Mouse (Mus musculus) brown adipose tissue, adult 24 weeks (tissue): Measurements from ENCODE around the gene Rbm47. TPM values are rescaled to one million over a fixed set of nuclear protein-coding genes. Genes with fewer than 3 reads are reported as not detected.

Experiments
- H3K27ac ChIP-seq: fragments of 200-500 bp; replicated peaks from 2 replicates; pipeline ENCODE4 v1.5.1; 2012; ENCODE audit warnings: low read depth, mild to moderate bottlenecking, low read length
- H3K4me1 ChIP-seq: fragments of 200-500 bp; 2 replicates; pipeline ENCODE4 v1.6.1; 2012; ENCODE audit warnings: low read length, mixed read lengths; ENCODE audit not compliant: control insufficient read depth, insufficient read depth, insufficient read length
- H3K4me3 ChIP-seq: fragments of 200-500 bp; 2 replicates; pipeline ENCODE4 v1.5.1; 2012; ENCODE audit warnings: low read depth, mild to moderate bottlenecking, low read length, moderate library complexity; ENCODE audit not compliant: insufficient read depth
- polyA plus RNA-seq: library from polyadenylated mRNA; stranded (reverse); fragments of >200 nt; gene quantifications from 2 replicates; pipeline ENCODE4 v1.2.4, GENCODE M21; 2012; ENCODE audit not compliant: missing spikeins, insufficient read depth, insufficient read length

Gene Rbm47
- polyA plus RNA-seq, 1 experiment, result 37.5 TPM

GRCm38 (mm10) chr5:66061667-66062045 lies 111.3 kb downstream of the Rbm47 start:
- Histone ChIP-seq H3K27ac (no peak overlapping the region), H3K4me3 (no peak overlapping the region)

DNA sequence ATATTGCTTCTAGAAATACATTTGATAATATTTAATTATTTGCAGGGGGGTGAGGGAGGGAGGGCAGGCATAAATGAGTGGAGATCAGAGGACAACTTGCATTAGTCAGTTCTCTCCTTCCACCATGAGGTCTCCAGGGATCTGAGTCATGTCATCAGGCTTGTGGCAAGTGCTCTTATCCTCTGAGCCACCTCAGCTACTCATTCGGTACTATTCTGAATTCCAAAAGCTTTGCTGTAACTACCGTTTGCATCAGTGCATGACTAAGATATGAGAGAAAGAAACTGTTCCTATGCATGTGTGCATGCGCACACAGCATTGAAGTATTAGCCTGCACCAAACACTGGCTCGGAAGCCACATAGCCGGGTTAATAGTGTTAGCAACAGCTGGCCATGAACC lies 114.1 kb downstream of the Rbm47 start:
- Histone ChIP-seq H3K27ac (no peak overlapping the region), H3K4me1 (peaks cover 7% of the 10 kb centered on the region), H3K4me3 (no peak overlapping the region)

More at GRCm38 (mm10) chr5:66061667-66062045, 111.3 kb downstream of the Rbm47 start:
- peaks cover 7% of the 10 kb centered on the region for H3K4me1 ChIP-seq

DNA sequence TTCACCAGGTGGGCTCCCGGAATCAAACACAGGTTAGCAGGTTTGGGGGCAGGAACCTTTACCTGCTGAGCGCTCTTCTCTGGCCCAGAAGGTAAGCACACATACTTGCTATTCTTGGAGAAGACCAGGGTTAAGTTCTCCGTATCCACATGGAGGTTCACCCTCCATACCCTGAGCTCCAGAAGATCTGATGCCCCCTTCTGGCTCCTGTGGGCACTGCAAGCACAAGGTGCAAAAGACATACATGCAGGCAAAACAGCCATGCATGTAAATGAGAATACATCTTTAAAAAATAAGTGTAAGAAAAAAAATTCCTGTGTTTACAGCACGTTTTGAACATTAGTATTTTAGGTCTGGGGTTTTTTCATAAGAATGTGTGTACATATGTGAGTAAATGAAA lies 116.2 kb downstream of the Rbm47 start:
- Histone ChIP-seq H3K4me1 (no peaks in the 10 kb centered on the region), H3K4me3 (no peak overlapping the region), H3K27ac (no peak overlapping the region)

GRCm38 (mm10) chr5:66054394-66054793 lies 118.5 kb downstream of the Rbm47 start:
- Histone ChIP-seq H3K4me3 (no peak overlapping the region), H3K27ac (no peak overlapping the region), H3K4me1 (0 out of 2 replicates have a peak, but pooled peaks cover 3% of the 10 kb centered on the region)

GRCm38 (mm10) chr5:66052777-66053548 lies 120.0 kb downstream of the Rbm47 start:
- no peak overlapping the region for H3K4me3 ChIP-seq
- H3K4me1 ChIP-seq, result 0 out of 2 replicates have a peak, but pooled peaks cover 3% of the 10 kb centered on the region
- H3K27ac ChIP-seq, result no peak overlapping the region

DNA sequence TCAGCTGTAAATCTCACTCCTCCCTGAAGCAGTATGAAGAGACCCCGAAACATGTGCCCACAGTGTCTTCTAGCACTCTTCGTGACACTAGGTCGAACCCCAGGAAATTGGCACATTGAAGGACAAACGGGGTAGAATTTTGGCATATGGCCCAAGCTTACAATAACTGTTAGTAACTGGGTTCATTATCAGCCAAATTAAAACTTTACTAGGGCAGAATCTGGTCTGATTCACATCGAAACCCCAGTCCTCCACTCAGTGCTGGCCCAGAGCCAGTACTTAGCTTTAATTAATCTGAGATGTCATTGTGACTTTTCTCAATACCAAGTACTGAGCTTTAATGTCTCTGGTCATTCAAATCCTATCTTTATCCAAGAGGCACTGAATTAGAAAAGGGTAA lies 122.1 kb downstream of the Rbm47 start:
- no peak overlapping the region for H3K4me3 ChIP-seq
- H3K27ac ChIP-seq, result no peak overlapping the region
- H3K4me1 ChIP-seq, result peaks cover 3% of the 10 kb centered on the region; the same call in 1 of the 2 replicates

DNA sequence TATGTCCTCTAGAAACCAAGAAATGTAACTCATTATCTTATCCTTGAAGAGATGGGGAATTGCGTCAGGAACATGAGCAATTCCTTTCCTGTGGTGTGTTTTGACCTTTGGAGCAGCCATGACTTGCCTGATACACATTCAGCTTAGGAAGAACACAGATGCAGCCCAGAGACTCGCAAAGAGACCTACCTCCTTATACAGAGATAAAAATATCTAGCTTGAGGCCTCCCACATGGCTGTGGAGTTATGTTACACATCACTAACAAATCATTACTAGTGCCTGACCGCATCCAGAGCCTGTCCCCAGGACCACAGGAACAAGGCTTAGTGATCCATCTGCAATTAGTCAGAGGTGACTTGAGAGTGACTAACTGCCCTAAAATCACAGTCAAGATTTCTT lies 126.6 kb downstream of the Rbm47 start:
- no peak overlapping the region for H3K4me3 ChIP-seq
- H3K4me1 ChIP-seq, result no peaks in the 10 kb centered on the region; the same call in 1 of the 2 replicates
- no peak overlapping the region for H3K27ac ChIP-seq

GRCm38 (mm10) chr5:66043897-66044296 lies 129.0 kb downstream of the Rbm47 start:
- Histone ChIP-seq H3K27ac (no peak overlapping the region), H3K4me3 (no peak overlapping the region), H3K4me1 (no peaks in the 10 kb centered on the region; the same call in 1 of the 2 replicates)

- Histone ChIP-seq H3K4me3 (no peak overlapping the region), H3K4me1 (no peaks in the 10 kb centered on the region; the same call in 1 of the 2 replicates), H3K27ac (no peak overlapping the region)
Observed at GRCm38 (mm10) chr5:66042651-66043340, 130.1 kb downstream of the Rbm47 start.

DNA sequence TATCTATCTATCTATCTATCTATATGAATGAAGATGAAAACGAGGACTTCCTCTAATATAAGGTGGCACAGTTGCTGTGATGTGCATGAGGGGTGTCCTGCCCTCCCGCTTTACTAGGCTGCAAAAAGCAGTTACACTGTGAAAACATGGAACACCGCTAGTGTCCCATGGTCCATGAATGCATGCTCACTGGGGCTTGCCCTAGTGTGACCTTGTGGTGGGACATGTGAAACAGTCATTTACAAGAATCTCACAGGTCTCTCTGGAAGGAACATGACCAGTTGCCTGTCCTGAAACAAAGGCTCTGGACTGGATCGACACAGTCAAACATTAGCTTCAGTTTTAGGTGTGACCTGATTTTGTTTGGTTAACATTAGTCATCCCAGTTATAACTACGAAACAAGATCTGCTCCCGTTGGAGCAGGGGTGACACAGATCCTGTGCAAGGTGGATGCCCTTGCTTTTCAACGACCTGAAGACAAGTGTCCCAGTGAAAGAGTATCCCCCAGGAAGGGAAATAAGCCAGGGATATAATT lies 132.1 kb downstream of the Rbm47 start:
- no peaks in the 10 kb centered on the region for H3K4me1 ChIP-seq

DNA sequence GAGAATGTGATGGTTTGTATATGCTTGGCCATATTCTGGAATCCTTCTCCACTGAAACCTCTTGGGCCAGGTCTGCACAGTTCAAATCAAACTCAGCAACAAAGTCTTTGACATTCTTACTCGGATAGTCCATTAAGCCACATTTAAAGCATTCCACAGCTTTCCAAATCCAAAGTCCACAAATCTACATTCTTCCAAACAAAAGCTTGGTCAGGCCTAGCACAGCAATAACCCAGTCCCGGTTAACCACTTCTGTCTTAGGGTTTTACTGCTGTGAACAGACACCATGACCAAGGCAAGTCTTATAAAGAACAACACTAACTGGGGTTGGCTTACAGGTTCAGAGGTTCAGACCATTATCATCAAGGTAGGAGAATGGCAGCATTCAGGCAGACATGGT lies 133.1 kb downstream of the Rbm47 start:
- Histone ChIP-seq H3K4me3 (no peak overlapping the region), H3K27ac (no peak overlapping the region), H3K4me1 (no peaks in the 10 kb centered on the region)

More for the DNA sequence above, 132.1 kb downstream of the Rbm47 start:
- H3K27ac ChIP-seq, result no peak overlapping the region
- no peak overlapping the region for H3K4me3 ChIP-seq

GRCm38 (mm10) chr5:66037066-66037465 lies 135.9 kb downstream of the Rbm47 start:
- Histone ChIP-seq H3K27ac (no peak overlapping the region), H3K4me3 (no peak overlapping the region), H3K4me1 (no peaks in the 10 kb centered on the region)

- Histone ChIP-seq H3K27ac (no peak overlapping the region), H3K4me1 (no peaks in the 10 kb centered on the region), H3K4me3 (no peak overlapping the region)
Observed at GRCm38 (mm10) chr5:66036440-66037054, 136.4 kb downstream of the Rbm47 start.

DNA sequence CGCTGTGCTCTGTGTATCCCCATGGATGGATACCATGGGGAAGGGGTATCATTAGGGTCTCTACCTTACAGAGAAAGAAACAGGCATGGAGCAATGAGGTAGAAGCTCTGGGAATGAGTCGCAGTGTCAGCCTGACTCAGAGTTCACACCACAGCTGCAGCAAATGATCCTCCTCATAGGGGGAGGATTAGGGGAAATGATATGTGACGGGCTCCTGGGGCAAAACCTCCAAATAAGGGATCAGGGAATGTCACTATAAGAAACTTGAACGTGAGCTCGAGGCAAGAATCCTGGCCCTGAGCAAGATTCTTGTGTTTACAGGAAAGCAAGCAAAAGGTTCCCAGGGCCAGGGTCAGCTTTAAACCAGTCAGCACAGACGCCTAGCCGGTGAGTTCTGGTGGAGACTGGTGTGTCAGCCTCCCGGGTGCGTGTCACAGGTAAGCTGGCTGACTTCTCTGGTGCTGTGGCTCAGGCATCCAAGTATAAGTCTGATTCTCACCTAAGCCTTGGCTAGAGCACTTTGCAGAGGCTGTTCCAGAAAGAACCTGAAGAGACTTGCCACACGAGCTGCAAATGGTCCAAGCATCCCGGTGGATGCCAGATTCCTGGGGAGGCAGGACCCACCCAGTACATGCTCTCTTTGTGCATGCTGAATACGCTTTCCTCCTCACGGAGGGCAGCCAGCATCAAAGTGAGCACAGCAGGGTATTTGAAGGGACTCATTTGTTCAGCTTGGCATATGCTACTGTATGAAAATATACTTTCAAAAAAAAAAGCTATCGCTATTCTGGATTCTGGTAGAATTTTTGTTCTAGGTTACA lies 138.3 kb downstream of the Rbm47 start:
- Histone ChIP-seq H3K27ac (no peak overlapping the region), H3K4me1 (no peaks in the 10 kb centered on the region), H3K4me3 (no peak overlapping the region)
